Mouse (Mus musculus) 3T3-L1 (cell line): ENCODE data around the gene Vwa7.
A peak's percentile ranks its signal among the peaks of the same experiment; 100 is the strongest.
"Not testable (repeated sequence)": the region's sequence is repeated elsewhere in the genome, so short reads cannot be mapped to it uniquely, and the experiment has no call there.

Experiments
- DNase-seq: peaks from one replicate; pipeline ENCODE4 v3.0.0-alpha.2; 2015; ENCODE audit warnings: low read depth, low spot score

The Vwa7 gene

GRCm38 (mm10) chr17:35021842-35022477 is 5.6 kb downstream of the Vwa7 start:
- DNase-seq = no peak

- no peak for DNase-seq
Observed at GRCm38 (mm10) chr17:35022541-35023060, 6.2 kb downstream of the Vwa7 start.

GRCm38 (mm10) chr17:35023221-35023620 is 6.8 kb downstream of the Vwa7 start:
- DNase-seq = no peak

GRCm38 (mm10) chr17:35023756-35024155 is 7.4 kb downstream of the Vwa7 start:
- DNase-seq = no peak

- no peak for DNase-seq
Observed at GRCm38 (mm10) chr17:35024261-35024660, 7.9 kb downstream of the Vwa7 start.

GRCm38 (mm10) chr17:35024691-35025488 is 8.5 kb downstream of the Vwa7 start:
- DNase-seq = no peak

GRCm38 (mm10) chr17:35026206-35026605 is 9.8 kb downstream of the Vwa7 start:
- DNase-seq = no peak

- DNase-seq = no peak
Observed at GRCm38 (mm10) chr17:35027277-35028068, 11.1 kb downstream of the Vwa7 start, which contains the start of gene Sapcd1. Gene Sapcd1 (minus strand): TSS chr17:35028016.

GRCm38 (mm10) chr17:35028315-35028714 is 11.9 kb downstream of the Vwa7 start:
- no peak for DNase-seq

- no peak for DNase-seq
Observed at GRCm38 (mm10) chr17:35029691-35030532, 13.5 kb downstream of the Vwa7 start.

GRCm38 (mm10) chr17:35031272-35031671 is 14.9 kb downstream of the Vwa7 start:
- no peak for DNase-seq

GRCm38 (mm10) chr17:35031880-35032279 is 15.5 kb downstream of the Vwa7 start:
- DNase-seq = no peak

GRCm38 (mm10) chr17:35032323-35032870 is 16.0 kb downstream of the Vwa7 start:
- DNase-seq = no peak

- not testable (repeated sequence) for DNase-seq
Observed at GRCm38 (mm10) chr17:35033703-35034102, 17.3 kb downstream of the Vwa7 start.

GRCm38 (mm10) chr17:35034896-35035295 is 18.5 kb downstream of the Vwa7 start:
- no peak for DNase-seq

GRCm38 (mm10) chr17:35039121-35039873 is 22.9 kb downstream of the Vwa7 start:
- DNase-seq = peak; percentile 91

GRCm38 (mm10) chr17:35043794-35044193 is 27.4 kb downstream of the Vwa7 start:
- DNase-seq = peak; percentile 60

GRCm38 (mm10) chr17:35044904-35045806 is 28.8 kb downstream of the Vwa7 start:
- peak; percentile 60 for DNase-seq
